Mouse (Mus musculus): Measurements from ENCODE around the gene Ucn2.

Ucn2 gene

GRCm38 (mm10) chr9:109031686-109032085, 45.9 kb downstream of the Ucn2 start:
- DNase-seq (ENCODE audit: low spot score) = no peak

- no peak for DNase-seq (ENCODE audit: low spot score)
These were observed 46.6 kb downstream of the Ucn2 start for GRCm38 (mm10) chr9:109032435-109032834.
